Mouse (Mus musculus) stomach, embryonic 14.5 days (tissue): ENCODE data around the gene Soat1. TPM values are rescaled to one million over a fixed set of nuclear protein-coding genes. Genes with fewer than 3 reads are reported as not detected.

Experiments used
- ATAC-seq: fragments of 200-750 bp; cut with Nextera tagmentation; 2 replicates; pipeline ENCODE4 v1.8.0; 2017; ENCODE audit warnings: low read depth, moderate TSS enrichment; ENCODE audit not compliant: insufficient number of reproducible peaks, insufficient read depth, low FRiP score
- H3K27ac ChIP-seq: fragments of 300-500 bp; sonication (generic); 2 replicates; pipeline ENCODE4 v1.5.1; 2014; ENCODE audit warnings: mild to moderate bottlenecking, low read length, moderate library complexity, mixed read lengths
- H3K27me3 ChIP-seq: fragments of 300-500 bp; sonication (generic); 2 replicates; pipeline ENCODE4 v1.6.1; 2014; ENCODE audit warnings: low read length, control low read depth, mixed read lengths; ENCODE audit not compliant: control insufficient read depth, insufficient read depth
- H3K36me3 ChIP-seq: fragments of 300-500 bp; sonication (generic); 2 replicates; pipeline ENCODE4 v1.6.1; 2014; ENCODE audit warnings: mild to moderate bottlenecking, control low read depth, low read length, moderate library complexity, mixed read lengths; ENCODE audit not compliant: control insufficient read depth, insufficient read depth
- H3K4me1 ChIP-seq: fragments of 300-500 bp; sonication (generic); 2 replicates; pipeline ENCODE4 v1.6.1; 2014; ENCODE audit warnings: low read length, control low read depth, mixed read lengths; ENCODE audit not compliant: control insufficient read depth, insufficient read depth
- H3K4me2 ChIP-seq: fragments of 300-500 bp; sonication (generic); replicated peaks from 2 replicates; pipeline ENCODE4 v1.6.1; 2014; ENCODE audit warnings: low read depth, low read length, control low read depth
- H3K4me3 ChIP-seq: fragments of 300-500 bp; sonication (generic); 2 replicates; pipeline ENCODE4 v1.5.1; 2014; ENCODE audit warnings: low read depth, low read length, control low read depth
- H3K9ac ChIP-seq: fragments of 300-500 bp; sonication (generic); replicated peaks from 2 replicates; pipeline ENCODE4 v1.6.1; 2014; ENCODE audit warnings: low read depth, mild to moderate bottlenecking, control low read depth, low read length, moderate library complexity, mixed read lengths
- H3K9me3 ChIP-seq: fragments of 300-500 bp; sonication (generic); 2 replicates; pipeline ENCODE4 v1.6.1; 2016; ENCODE audit warnings: low read depth, low read length, control low read depth; ENCODE audit not compliant: control insufficient read depth
- WGBS: fragments of 180-500 bp; shearing (Covaris S2); extraction: QIAGEN DNeasy Blood & Tissue Kit; methylation state at CpG from one replicate; pipeline ENCODE4 v1.1.7; 2014; 5-methylcytosine and 5-hydroxymethylcytosine counted together
- polyA plus RNA-seq: library from polyadenylated mRNA; unstranded; fragments of >200 nt; fragmentation: Nextera tagmentation; extraction: Ambion mirVana; gene quantifications from 2 replicates; pipeline ENCODE4 v1.2.1, GENCODE M21; 2014

The Soat1 gene
- polyA plus RNA-seq, 1 experiment from 2014 or later = 51.6 TPM

GRCm38 (mm10) chr1:156450478-156450877 is 23.7 kb downstream of the Soat1 start:
- Histone ChIP-seq H3K27ac (no peak overlapping the region), H3K36me3 (peaks cover under 1% of the 10 kb centered on the region; the same call in 1 of the 2 replicates), H3K9ac (no peak overlapping the region), H3K4me3 (no peak overlapping the region), H3K27me3 (no peaks in the 10 kb centered on the region), H3K4me1 (no peaks in the 10 kb centered on the region), H3K4me2 (no peak overlapping the region), H3K9me3 (no peaks in the 10 kb centered on the region)
- ATAC-seq = no peak
- 57% methylated on average over 4 of the region's 4 CpGs for WGBS

DNA sequence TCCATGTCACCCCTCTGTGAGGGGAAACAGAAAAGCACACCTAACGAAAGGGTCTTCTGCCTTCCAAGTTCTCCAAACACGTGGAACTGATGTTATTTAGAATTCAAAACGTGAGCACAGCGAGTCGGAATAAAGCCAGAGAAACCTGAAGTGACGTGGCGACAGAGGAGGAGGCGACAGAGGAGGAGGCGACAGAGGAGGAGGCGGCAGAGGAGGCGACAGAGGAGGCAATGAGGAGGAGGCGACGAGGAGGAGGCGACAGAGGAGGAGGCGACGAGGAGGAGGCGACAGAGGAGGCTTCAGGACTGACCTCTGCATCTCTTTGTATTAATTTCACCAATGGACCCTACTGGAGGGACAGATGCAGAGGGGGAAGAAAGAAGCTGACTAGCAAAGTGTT is 24.4 kb downstream of the Soat1 start:
- Histone ChIP-seq H3K9ac (no peak overlapping the region), H3K27ac (no peak overlapping the region), H3K4me2 (no peak overlapping the region), H3K4me3 (no peak overlapping the region), H3K36me3 (peaks cover 8% of the 10 kb centered on the region), H3K9me3 (no peaks in the 10 kb centered on the region), H3K4me1 (no peaks in the 10 kb centered on the region), H3K27me3 (no peaks in the 10 kb centered on the region)
- 75% methylated on average over 17 of the region's 17 CpGs for WGBS
- no peak for ATAC-seq

GRCm38 (mm10) chr1:156449089-156449488 is 25.0 kb downstream of the Soat1 start:
- no peaks in the 10 kb centered on the region for H3K4me1 ChIP-seq
- H3K27ac ChIP-seq = no peak overlapping the region
- peaks cover 11% of the 10 kb centered on the region for H3K36me3 ChIP-seq
- no peaks in the 10 kb centered on the region for H3K9me3 ChIP-seq
- H3K27me3 ChIP-seq = no peaks in the 10 kb centered on the region
- no peak overlapping the region for H3K9ac ChIP-seq
- H3K4me2 ChIP-seq = no peak overlapping the region
- no peak overlapping the region for H3K4me3 ChIP-seq
- no peak for ATAC-seq
- 88% methylated on average over 7 of the region's 7 CpGs for WGBS

- WGBS = 91% methylated on average over 1 of the region's 1 CpGs
- no peaks in the 10 kb centered on the region for H3K4me1 ChIP-seq
- no peak overlapping the region for H3K9ac ChIP-seq
- no peak overlapping the region for H3K27ac ChIP-seq
- H3K27me3 ChIP-seq = no peaks in the 10 kb centered on the region
- no peak for ATAC-seq
- H3K36me3 ChIP-seq = peaks cover 21% of the 10 kb centered on the region
- H3K4me3 ChIP-seq = no peak overlapping the region
- no peaks in the 10 kb centered on the region for H3K9me3 ChIP-seq
- no peak overlapping the region for H3K4me2 ChIP-seq
These were observed 29.1 kb downstream of the Soat1 start for GRCm38 (mm10) chr1:156445049-156445448.

DNA sequence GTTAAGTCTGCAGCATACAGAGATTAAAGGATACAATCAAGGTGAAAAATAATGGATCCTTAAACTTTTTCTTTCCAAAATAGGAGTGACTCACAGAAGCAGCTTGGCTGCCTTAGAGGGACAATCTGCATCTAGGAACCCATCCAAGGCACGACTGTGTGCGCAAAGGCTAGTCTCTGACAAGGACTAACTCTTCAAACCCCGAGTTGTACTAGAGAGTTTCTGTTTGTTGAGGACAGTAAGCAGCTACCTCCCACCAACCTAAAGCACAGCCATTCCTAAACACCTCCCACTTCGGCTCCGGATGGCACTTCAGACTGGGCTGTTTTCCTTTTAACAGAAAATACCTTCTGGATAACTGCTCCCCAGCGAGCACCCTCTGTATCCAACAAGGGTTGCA is 31.4 kb downstream of the Soat1 start:
- Histone ChIP-seq H3K9ac (no peak overlapping the region), H3K27ac (no peak overlapping the region), H3K36me3 (peaks cover 32% of the 10 kb centered on the region), H3K4me3 (no peak overlapping the region), H3K4me1 (no peaks in the 10 kb centered on the region), H3K4me2 (no peak overlapping the region), H3K9me3 (no peaks in the 10 kb centered on the region), H3K27me3 (no peaks in the 10 kb centered on the region)
- ATAC-seq = no peak
- WGBS = 85% methylated on average over 6 of the region's 6 CpGs

DNA sequence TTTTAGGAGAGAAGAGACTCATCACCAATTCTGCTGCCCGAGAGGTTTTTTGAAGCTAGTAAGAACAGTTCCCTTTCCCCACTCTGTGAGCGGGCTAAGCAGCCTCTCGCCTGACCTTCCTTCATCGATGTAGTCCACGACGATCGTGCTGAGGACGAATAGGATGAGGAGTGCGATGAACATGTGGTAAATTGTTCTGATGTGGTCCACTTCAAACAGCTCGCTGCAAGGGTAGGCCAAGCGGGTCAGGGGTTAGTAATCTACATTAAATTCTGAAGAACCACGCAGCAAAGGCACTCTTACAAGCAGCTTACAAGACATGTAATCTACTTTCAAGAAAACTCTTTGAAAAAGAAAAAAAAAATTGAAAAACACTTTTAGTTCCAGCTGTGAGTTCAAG is 31.9 kb downstream of the Soat1 start:
- no peaks in the 10 kb centered on the region for H3K4me1 ChIP-seq
- H3K27ac ChIP-seq = no peak overlapping the region
- no peak overlapping the region for H3K9ac ChIP-seq
- peaks cover 37% of the 10 kb centered on the region for H3K36me3 ChIP-seq
- ATAC-seq = no peak
- H3K4me3 ChIP-seq = no peak overlapping the region
- H3K9me3 ChIP-seq = no peaks in the 10 kb centered on the region
- H3K27me3 ChIP-seq = no peaks in the 10 kb centered on the region
- 94% methylated on average over 12 of the region's 12 CpGs for WGBS
- H3K4me2 ChIP-seq = no peak overlapping the region

DNA sequence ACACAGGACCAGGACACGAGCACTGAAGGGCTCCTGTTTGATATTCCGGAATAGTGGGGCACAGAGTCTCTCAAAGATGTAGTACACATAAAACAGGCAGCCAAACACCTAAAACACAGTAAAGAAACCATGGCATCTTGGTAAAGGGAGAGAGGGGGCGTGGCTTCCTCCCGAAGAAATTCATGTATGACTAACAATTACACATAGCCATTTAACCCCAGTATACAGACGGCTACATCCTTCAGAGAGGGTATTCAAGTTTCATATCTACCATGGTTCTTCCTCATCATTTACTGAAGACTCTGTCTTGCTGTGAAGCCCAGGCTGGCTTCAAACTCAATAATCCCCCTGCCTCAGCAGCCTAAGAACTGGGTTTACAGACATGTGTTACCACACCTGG is 36.4 kb downstream of the Soat1 start:
- Histone ChIP-seq H3K9me3 (no peaks in the 10 kb centered on the region), H3K36me3 (peaks cover 50% of the 10 kb centered on the region), H3K27me3 (no peaks in the 10 kb centered on the region), H3K27ac (no peak overlapping the region), H3K4me3 (no peak overlapping the region), H3K4me2 (no peak overlapping the region), H3K4me1 (no peaks in the 10 kb centered on the region), H3K9ac (no peak overlapping the region)
- ATAC-seq = no peak
- WGBS = 87% methylated on average over 5 of the region's 5 CpGs

DNA sequence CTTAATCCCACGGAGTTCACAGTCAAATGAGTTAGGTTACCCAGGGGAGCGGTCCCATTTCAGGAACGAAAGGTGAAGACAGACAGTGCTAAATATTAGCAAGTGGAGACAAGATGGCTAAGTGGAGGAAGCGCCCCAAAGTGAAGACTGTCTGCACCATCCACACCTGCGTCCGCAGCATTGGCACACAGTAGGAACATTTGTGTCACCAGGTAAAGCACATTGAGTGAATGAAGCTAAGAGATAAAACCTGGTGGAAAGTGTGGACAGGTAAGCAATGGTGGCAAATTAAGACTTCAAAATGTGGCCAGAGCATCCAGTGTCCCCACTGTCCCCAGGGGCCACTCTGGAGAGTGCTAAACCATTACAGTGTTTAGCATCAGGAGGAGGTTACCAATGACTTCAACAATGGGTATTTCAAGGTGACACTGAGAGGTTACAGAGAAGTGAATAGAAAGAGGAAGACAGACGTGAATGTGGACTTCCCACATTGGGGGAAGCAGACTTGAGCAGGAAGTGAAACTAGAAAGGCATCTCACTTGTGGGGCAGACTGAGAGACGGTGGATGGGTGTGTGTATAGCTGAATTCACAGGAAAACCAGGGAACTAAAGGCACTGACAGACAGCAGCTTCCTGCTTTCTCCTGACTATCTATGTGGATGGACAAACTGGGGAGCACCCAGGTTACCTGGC is 37.0 kb downstream of the Soat1 start:
- Histone ChIP-seq H3K4me2 (no peak overlapping the region), H3K9ac (no peak overlapping the region), H3K27me3 (no peaks in the 10 kb centered on the region), H3K4me3 (no peak overlapping the region), H3K36me3 (peaks cover 52% of the 10 kb centered on the region), H3K27ac (no peak overlapping the region), H3K4me1 (no peaks in the 10 kb centered on the region), H3K9me3 (no peaks in the 10 kb centered on the region)
- WGBS = 93% methylated on average over 8 of the region's 8 CpGs
- no peak for ATAC-seq

DNA sequence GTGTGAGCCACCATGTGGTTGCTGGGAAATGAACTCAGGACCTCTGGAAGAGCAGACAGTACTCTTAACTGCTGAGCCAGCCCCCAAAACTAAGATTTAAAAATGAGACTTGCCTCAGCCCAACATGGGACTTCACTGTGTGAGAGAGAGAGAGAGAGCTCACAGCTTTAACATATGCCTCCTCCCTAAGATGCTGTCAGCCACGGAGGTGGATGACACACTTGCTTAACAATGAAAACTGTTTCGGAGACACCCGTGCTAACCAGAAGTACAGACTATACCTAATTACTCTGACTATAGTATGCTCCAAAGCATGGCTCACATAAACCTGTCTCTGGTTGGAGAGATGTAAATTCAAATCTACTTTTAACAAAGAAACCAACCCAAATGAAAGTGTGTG is 40.6 kb downstream of the Soat1 start:
- Histone ChIP-seq H3K36me3 (peaks cover 47% of the 10 kb centered on the region), H3K4me2 (no peak overlapping the region), H3K27me3 (no peaks in the 10 kb centered on the region), H3K9me3 (no peaks in the 10 kb centered on the region), H3K9ac (no peak overlapping the region), H3K27ac (no peak overlapping the region), H3K4me1 (no peaks in the 10 kb centered on the region), H3K4me3 (no peak overlapping the region)
- WGBS = 89% methylated on average over 3 of the region's 3 CpGs
- ATAC-seq = no peak
